Mouse (Mus musculus) ES-E14 (cell line): ENCODE results near the gene Slc27a3. TPM values are rescaled to one million over a fixed set of nuclear protein-coding genes. Genes with fewer than 3 reads are reported as not detected.
A peak's percentile ranks its signal among the peaks of the same experiment; 100 is the strongest.

Source experiments
- DNase-seq: peaks from one replicate; pipeline ENCODE4 v3.0.0-alpha.2; 2013; ENCODE audit warnings: low read depth, low spot score
- H3K27ac ChIP-seq: 2 replicates; pipeline ENCODE4 v1.5.1; 2012; ENCODE audit warnings: low read depth, mild to moderate bottlenecking, low read length, moderate library complexity, mixed read lengths; ENCODE audit not compliant: poor library complexity, insufficient read depth, severe bottlenecking
- H3K36me3 ChIP-seq: 2 replicates; pipeline ENCODE4 v1.6.1; 2012; ENCODE audit warnings: mild to moderate bottlenecking, low read length, moderate library complexity, mixed read lengths; ENCODE audit not compliant: control insufficient read depth, poor library complexity, insufficient read depth, severe bottlenecking
- H3K4me1 ChIP-seq, 2 experiments: fragments of 150-350 bp in 1 of 2; sonication (generic) in 1 of 2; 2 replicates each; pipeline ENCODE4 v1.6.1; 2012; ENCODE audit warnings: low read length in 2 of 2, mild to moderate bottlenecking in 1 of 2, mixed read lengths in 1 of 2; ENCODE audit not compliant: control insufficient read depth in 2 of 2, insufficient read depth in 2 of 2, poor library complexity in 1 of 2
- H3K4me3 ChIP-seq, 2 experiments: fragments of 150-350 bp in 1 of 2; sonication (generic) in 1 of 2; 2 replicates each; pipeline ENCODE4 v1.5.1; 2012; ENCODE audit warnings: low read length in 2 of 2, low read depth in 1 of 2, mild to moderate bottlenecking in 1 of 2, mixed read lengths in 1 of 2; ENCODE audit not compliant: insufficient read depth in 1 of 2, poor library complexity in 1 of 2, severe bottlenecking in 1 of 2
- H3K9ac ChIP-seq: 2 replicates; pipeline ENCODE4 v1.6.1; 2012; ENCODE audit warnings: low read depth, mild to moderate bottlenecking, low read length, mixed read lengths; ENCODE audit not compliant: poor library complexity, insufficient read depth, severe bottlenecking
- H3K9me3 ChIP-seq: fragments of 150-350 bp; sonication (generic); 2 replicates; pipeline ENCODE4 v1.6.1; 2012; ENCODE audit warnings: low read depth, mild to moderate bottlenecking, low read length; ENCODE audit not compliant: control insufficient read depth, insufficient read depth
- CHD2 ChIP-seq: IDR thresholded peaks from 2 replicates; pipeline ENCODE4 v1.6.1; 2014; ENCODE audit warnings: mild to moderate bottlenecking, low read depth, low read length, inconsistent platforms
- HCFC1 ChIP-seq: IDR thresholded peaks from 2 replicates; pipeline ENCODE4 v1.6.1; 2012; ENCODE audit warnings: low read length, inconsistent platforms, borderline replicate concordance; ENCODE audit not compliant: insufficient read depth
- MAFK ChIP-seq: IDR thresholded peaks from 2 replicates; pipeline ENCODE4 v1.6.1; 2014; ENCODE audit warnings: mild to moderate bottlenecking, low read depth, low read length, inconsistent platforms; ENCODE audit not compliant: insufficient read depth
- ZC3H11A ChIP-seq: IDR thresholded peaks from 2 replicates; pipeline ENCODE4 v1.6.1; 2012; ENCODE audit warnings: low read depth, mild to moderate bottlenecking, inconsistent platforms, low read length, borderline replicate concordance
- ZNF384 ChIP-seq: IDR thresholded peaks from 2 replicates; pipeline ENCODE4 v1.6.1; 2012; ENCODE audit warnings: low read depth, low read length, inconsistent platforms
- in situ Hi-C, 2 experiments: fragments of 600-800 bp; cut with MboI; formaldehyde crosslinking; loops; one replicate each; pipeline ENCODE4 v1.15.1; 2025; ENCODE audit warnings: low sequenced_read_pairs in 2 of 2, inconsistent platforms in 1 of 2; ENCODE audit not compliant: unreplicated experiment in 2 of 2
- total RNA-seq: library from RNA; depleted of rRNA; stranded (reverse); fragments of 300-350 nt; gene quantifications from 2 replicates; pipeline ENCODE4 v1.2.3, GENCODE M21; 2012

Gene Slc27a3
- total RNA-seq, 1 experiment = 22.9 TPM

DNA sequence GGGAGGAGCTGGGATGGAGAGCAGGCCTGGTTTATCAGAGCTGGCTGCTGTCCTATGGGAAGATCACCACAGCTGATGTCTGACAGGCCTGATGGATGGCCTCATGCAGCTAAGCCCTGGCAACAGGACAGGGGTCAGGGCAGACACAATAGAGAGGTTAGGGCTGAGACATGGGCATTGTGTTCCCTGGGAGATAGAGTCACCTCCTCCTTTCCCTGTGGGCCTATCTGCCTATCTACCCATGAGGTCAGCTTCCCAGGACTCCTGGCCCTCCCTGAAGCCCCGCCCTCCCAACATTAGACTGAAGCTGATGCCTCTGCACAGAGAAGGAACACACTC, 13.5 kb downstream of the Slc27a3 start:
- in situ Hi-C loops = no loop called here
- no peak for TF ChIP-seq ZNF384
- TF ChIP-seq HCFC1 = no peak
- TF ChIP-seq CHD2 = no peak
- no peak for TF ChIP-seq ZC3H11A
- TF ChIP-seq MAFK = no peak
- no peak overlapping the region for H3K4me3 ChIP-seq
- no peak overlapping the region for H3K9ac ChIP-seq
- DNase-seq = no peak
- H3K9me3 ChIP-seq = no peaks in the 10 kb centered on the region
- H3K36me3 ChIP-seq = no peaks in the 10 kb centered on the region
- no peak overlapping the region for H3K27ac ChIP-seq
- H3K4me1 ChIP-seq = peaks cover under 1 to 2% of the 10 kb centered on the region in 2 experiments; a peak in 1 of 4 replicates

DNA sequence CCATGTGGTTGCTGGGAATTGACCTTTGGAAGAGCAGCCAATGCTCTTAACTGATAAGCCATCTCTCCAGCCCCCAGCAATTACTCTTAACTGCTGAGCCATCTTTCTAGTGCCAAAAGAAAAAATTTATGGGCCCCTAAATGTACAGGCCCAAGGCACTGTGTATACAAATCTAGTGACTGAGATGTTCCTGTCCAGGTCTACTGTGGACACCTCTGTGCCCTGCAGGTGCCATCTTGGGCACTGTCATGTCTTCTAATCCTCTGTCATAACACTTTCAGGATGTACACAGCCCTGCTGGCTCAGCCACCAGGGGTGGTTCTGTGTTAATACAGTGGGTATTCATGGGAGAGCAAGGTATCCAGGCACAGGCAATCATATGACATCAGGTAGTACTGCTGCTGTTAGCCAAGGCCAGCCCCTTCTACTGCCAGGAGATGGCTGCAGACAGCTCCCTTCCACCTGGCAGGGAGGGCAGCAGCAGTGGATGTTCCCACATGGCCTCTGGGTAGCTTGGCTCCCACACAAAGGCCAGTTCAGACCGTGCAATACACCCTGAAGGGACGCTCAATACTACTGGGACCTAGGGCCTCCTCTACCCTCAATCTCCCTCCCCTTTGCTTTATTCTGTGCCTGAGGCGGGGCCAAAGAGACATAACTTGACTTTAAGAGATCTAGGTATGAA, 14.0 kb downstream of the Slc27a3 start:
- in situ Hi-C loops = no loop called here
- TF ChIP-seq MAFK = no peak
- TF ChIP-seq HCFC1 = no peak
- no peak for TF ChIP-seq ZC3H11A
- TF ChIP-seq ZNF384 = no peak
- no peak for TF ChIP-seq CHD2
- Histone ChIP-seq H3K36me3 (no peaks in the 10 kb centered on the region), H3K4me1 (0 out of 4 replicates have a peak, but pooled peaks cover 0 to 2% of the 10 kb centered on the region in 2 experiments), H3K9me3 (no peaks in the 10 kb centered on the region), H3K4me3 (no peak overlapping the region), H3K9ac (no peak overlapping the region), H3K27ac (no peak overlapping the region)
- no peak for DNase-seq

DNA sequence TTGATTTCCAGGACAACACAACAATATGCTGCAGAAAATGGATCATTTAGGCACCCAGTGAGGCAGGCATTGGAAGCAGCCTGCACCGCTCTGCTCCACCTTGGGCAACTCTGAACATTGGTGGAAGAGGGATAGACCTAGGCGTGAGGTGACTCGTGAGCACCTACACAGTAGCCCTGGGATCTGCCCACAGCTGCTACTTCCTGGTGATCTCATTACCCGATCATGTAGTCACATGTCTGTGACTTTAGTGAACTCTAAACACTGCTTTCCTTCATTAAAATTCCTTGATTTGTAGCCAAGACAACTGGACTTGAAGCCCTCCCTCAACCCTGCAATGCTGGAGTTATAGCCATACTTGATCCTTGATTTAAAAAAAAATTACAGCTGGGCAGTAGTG, 15.4 kb downstream of the Slc27a3 start:
- DNase-seq = no peak
- Histone ChIP-seq H3K4me1 (0 out of 4 replicates have a peak, but pooled peaks cover 0 to 2% of the 10 kb centered on the region in 2 experiments), H3K36me3 (no peaks in the 10 kb centered on the region), H3K9me3 (no peaks in the 10 kb centered on the region), H3K4me3 (no peak overlapping the region), H3K9ac (no peak overlapping the region), H3K27ac (no peak overlapping the region)
- in situ Hi-C loops = no loop called here
- TF ChIP-seq ZC3H11A (no peak), ZNF384 (no peak), MAFK (no peak), HCFC1 (no peak), CHD2 (no peak)

DNA sequence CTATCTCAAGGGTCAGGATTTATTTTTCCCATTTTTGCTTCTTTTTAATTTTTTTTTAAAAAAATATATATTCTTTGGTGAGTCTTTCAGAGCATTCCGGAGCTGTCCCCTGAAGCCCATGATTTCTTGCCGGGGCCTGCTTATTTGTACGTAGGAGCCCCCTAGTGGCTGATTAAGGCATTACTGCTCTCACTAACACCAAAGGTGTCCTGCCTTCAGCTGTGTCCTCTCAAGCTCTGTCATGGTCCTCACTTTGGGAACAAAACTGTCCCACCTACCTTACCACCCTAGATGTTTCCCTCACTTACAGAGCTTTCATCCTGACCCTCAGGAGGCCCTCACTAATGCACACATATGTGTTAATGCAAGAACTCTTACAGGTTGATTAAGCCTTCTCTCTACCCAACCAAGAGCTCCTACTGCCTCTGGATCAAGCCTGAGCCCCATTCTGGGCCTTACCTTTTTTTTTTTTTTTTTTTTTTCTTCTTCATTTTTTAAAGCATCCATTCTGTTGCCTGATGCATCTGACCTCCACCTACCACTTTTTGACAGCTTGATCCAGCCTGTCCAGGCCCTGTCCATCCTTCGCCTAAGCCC, 16.2 kb downstream of the Slc27a3 start:
- TF ChIP-seq ZC3H11A = no peak
- peak; percentile 22; the same call in 1 of the 2 replicates for TF ChIP-seq ZNF384
- no peak for TF ChIP-seq CHD2
- TF ChIP-seq MAFK = no peak
- TF ChIP-seq HCFC1 = no peak
- Histone ChIP-seq H3K27ac (no peak overlapping the region), H3K4me3 (no peak overlapping the region), H3K36me3 (no peaks in the 10 kb centered on the region), H3K4me1 (0 out of 4 replicates have a peak, but pooled peaks cover 0 to 2% of the 10 kb centered on the region in 2 experiments), H3K9me3 (no peaks in the 10 kb centered on the region), H3K9ac (no peak overlapping the region)
- peak; percentile 75 for DNase-seq
- in situ Hi-C loops = no loop called here

DNA sequence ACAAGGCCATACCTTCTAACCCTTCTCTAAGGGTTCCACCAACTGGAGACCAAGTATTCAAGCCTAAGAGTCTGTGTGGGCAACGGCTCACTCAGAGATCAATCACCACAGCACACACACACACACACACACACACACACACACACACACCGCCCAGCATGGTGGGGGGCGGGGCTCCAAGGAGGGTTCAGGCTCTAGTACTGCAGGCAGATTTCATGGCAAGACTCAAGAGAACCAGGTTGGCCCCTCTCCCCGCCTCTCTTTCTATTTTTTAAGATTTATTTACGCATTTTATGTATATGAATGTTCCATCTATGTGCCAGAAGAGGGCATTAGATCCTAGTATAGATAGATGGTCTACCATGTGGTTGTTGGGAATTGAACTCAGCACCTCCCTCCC, 16.9 kb downstream of the Slc27a3 start:
- in situ Hi-C loops = no loop called here
- DNase-seq = no peak
- no peak for TF ChIP-seq ZNF384

More for the DNA sequence above, 16.9 kb downstream of the Slc27a3 start:
- no peak overlapping the region for H3K27ac ChIP-seq
- no peaks in the 10 kb centered on the region for H3K36me3 ChIP-seq
- no peaks in the 10 kb centered on the region for H3K4me1 ChIP-seq
- H3K9ac ChIP-seq = no peak overlapping the region
- no peak overlapping the region for H3K4me3 ChIP-seq
- no peaks in the 10 kb centered on the region for H3K9me3 ChIP-seq
